Mouse (Mus musculus): ENCODE measurements around the gene Zfp280d.
"Not testable (repeated sequence)": the region's sequence is repeated elsewhere in the genome, so short reads cannot be mapped to it uniquely, and the experiment has no call there.

Gene Zfp280d

DNA sequence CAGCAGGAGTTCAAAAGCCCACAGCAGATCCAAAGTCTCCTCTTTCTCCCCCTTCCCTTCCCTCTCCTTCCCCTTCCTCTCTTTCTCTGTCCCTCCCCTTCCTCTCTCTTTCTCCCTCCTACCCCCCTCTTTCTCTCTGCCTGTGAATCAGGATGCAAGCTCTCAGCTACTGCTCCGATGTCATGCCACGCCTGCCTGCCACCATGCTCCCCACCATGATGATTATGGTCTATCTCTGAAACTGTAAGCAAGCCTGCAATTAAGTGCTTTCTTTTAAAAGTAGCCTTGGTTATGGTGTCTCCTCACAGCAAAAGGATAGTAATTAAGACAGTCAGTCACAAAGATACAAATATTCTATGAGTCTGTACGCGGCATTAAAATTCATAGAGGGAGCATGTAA, 100.3 kb downstream of the Zfp280d start:
- no peak for DNase-seq

GRCm38 (mm10) chr9:72375639-72376038, 101.0 kb downstream of the Zfp280d start:
- DNase-seq, result no peak

DNA sequence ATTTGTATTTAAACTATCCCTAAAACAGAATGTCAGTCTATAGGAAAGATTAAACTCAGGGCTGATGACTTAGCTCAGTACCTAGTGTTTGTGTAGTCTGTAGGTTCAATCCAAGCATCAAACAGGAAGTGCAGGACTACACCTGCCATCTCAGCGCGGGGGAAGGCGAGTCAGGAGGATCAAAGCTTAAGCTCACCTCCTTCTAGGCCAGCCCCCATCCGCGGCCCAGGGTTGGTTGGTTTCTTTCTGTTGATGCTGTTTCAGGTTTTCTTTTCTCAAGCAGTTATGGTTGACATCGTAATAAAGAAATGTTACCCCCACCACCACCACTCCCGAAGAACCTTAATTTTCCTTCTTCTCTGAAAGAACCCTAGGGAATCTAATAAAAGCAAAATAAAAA, 111.1 kb downstream of the Zfp280d start:
- no peak for DNase-seq

GRCm38 (mm10) chr9:72388934-72389333, 114.3 kb downstream of the Zfp280d start:
- DNase-seq, result no peak

GRCm38 (mm10) chr9:72389431-72390002, 114.9 kb downstream of the Zfp280d start:
- no peak for DNase-seq

DNA sequence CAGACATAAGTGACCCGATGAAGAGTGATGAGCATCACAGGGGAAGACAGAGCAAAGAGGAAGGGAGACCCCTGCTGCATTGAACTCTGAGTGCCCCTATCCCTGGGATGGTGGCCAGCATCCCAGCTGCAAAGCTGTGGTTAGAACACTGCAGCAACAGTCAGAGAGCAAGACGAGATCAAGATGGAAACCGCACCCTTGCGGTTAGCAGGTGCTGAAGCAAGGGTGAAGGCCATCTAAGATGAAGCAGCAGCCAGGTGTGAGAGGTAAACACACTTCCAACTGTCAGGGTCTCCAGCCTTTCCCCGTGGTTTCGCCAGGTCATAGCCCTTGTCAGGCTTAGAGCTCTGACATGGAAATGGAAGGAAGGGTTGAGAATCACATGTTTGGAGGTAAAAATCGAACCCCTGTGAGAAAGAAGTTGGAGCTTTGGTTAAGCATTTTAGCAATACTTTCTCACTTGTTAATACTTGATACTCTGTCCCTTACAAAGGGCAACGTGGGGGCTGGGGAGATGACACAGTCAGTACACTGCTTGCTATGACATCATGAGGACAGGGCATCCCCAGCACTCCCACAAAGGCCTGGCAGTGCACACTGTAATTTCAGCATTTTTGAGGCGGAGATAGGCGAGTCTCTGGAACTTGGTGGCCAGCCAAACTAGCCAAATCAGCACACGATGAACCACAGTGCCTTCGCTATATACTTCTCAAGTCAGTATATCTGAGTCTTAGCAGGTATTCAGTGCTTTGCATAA, 115.8 kb downstream of the Zfp280d start:
- no peak for DNase-seq

- no peak for DNase-seq
Measured at GRCm38 (mm10) chr9:72392686-72393085, 118.0 kb downstream of the Zfp280d start.

- peak; percentile 43 for DNase-seq
Measured at GRCm38 (mm10) chr9:72393238-72393637, 118.6 kb downstream of the Zfp280d start.

DNA sequence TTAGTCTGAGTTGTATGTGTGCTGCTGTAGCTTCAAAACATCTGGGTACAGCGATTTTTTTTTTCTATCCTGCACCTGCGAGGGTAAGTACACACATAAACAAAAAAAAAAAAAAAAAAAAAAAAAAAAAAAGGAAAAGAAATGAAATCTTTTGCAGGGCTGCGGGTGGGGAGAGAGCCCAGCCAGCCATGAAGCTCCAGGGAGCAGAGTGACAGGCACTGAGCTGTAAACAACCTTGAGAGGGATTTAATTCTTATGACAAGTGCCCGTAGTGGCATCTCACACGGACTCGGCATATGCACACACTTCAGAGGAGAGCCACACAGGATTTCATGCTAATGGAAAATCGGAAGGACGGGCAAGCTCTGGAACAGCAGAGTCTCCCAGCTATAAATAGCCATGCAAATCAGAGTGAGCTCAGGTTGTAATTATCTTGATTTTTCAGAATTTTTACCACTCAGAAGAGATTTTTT, 119.2 kb downstream of the Zfp280d start:
- peak; percentile 57 for DNase-seq

- DNase-seq, result no peak
Measured at GRCm38 (mm10) chr9:72400121-72400520, 125.5 kb downstream of the Zfp280d start.

DNA sequence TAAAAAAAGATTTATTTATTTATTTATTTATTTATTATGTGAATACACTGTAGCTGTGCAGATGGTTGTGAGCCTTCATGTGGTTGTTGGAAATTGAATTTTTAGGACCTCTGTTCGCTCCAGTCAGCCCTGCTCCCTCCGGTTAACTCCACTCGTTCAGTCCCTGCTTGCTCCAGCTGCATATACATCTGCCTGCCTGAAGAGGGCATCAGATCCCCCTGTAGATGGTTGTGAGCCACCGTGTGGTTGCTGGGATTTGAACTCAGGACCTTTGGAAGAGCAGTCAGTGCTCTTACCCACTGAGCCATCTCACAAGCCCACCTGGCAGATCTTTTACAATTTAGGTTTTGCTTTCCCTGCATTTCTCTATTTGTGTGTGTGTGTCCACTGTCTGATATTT, 127.1 kb downstream of the Zfp280d start:
- not testable (repeated sequence) for DNase-seq

DNA sequence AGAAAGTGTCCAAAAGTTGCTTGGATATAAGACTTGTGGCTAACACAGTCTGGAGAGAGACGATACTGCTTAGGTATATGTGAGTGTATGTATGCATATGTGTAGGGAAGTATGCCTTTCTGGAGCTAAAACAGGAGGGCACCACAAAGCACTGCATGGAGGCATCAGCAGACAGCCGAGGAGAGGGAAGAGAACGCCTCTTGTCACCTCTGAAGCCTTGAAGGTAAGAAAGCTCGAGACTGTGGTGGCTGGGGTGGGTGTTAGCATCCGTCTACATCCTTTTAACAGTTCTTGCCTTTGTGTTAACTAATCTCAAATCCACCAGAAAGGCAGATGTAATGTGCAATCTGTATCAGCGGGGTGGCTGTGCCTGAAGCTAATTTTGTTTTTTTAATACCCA, 128.8 kb downstream of the Zfp280d start:
- DNase-seq, result no peak

DNA sequence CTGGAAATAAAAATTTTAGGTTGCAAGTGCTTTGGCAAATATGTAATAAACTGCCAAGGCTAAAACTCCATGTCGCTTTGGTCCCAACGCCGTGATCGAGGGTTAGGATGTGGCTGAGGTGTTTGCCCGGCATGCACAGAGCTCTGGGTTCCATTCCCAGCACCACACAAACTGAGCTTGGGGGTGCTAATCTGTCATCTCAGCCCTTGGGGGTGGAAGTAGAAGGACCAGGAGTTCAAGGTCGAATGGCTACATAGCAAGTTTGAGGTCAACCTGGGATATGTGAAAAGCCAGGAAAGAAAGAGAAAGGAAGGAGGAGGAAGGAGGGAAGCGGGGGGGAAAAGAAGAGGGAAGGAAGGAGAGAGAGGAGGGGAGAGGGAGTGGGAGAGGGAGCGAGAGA, 129.8 kb downstream of the Zfp280d start:
- no peak for DNase-seq

DNA sequence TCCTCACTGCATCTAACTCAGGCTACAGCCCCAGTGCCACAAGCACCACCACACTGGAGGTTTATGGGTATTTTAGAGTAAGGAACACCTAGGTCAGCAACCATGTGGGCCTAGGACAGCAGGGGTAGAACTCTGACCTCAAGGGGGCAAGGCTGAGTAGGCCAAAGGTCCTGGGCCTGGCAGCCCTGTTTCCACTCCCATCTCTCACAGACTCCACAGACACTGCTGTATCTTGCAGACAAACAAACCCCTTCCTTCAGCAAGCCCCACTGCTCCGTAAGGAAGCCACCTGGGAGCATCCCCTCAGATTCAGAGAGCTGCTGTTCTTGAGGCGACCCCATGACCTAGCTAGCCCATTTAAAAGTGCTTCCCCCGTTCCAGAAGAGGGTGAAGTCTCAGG, 130.3 kb downstream of the Zfp280d start:
- no peak for DNase-seq

DNA sequence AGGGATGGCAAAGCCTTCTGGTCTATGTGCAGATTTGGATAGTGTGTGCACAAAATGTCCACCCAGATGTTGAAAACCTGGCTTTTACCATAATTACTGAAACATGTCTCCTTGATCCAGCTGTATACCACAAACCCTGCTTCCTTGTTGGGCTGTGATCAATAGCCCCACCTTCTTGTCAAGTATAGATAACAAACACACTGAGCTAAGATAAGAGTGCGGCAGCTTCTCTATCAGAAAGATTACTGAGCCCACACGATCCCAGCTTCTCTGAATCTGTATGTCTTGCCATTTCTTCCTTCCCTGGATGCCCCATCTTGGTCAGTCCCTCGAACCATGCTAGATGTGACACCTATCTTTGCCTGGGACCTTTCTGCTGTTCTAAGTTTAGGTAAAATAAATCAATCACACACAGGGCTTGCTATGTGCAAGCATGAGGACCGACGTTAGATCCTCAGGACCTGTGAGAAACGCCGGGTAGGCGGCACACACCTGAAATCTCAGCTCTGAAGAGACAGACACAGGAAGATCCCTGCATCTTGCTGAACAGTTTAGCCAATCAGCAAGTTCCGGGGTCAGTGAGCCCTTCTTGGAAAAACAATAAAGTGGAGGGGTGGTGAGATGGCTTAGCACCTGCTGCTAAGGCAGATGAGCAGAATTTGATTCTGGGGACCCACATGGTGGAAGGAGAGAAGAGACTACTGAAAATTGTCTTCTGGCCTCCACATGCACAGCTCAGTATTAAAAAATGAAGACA, 131.4 kb downstream of the Zfp280d start:
- DNase-seq, result no peak

GRCm38 (mm10) chr9:72408131-72408586, 133.5 kb downstream of the Zfp280d start:
- DNase-seq, result peak; percentile 89

GRCm38 (mm10) chr9:72409381-72410225, 134.9 kb downstream of the Zfp280d start:
- peak; percentile 32 for DNase-seq

- no peak for DNase-seq
Measured at GRCm38 (mm10) chr9:72411746-72412145, 137.1 kb downstream of the Zfp280d start.

Measured in retina, postnatal 1 day (tissue).